Mouse (Mus musculus) embryonic fibroblast, embryonic 13.5 days (primary cell): Measurements from ENCODE around the gene Irgm1.
"Not testable (repeated sequence)": the region's sequence is repeated elsewhere in the genome, so short reads cannot be mapped to it uniquely, and the experiment has no call there.

Source experiments
- CTCF ChIP-seq: IDR thresholded peaks from 2 replicates; pipeline ENCODE4 v1.5.1; 2011; ENCODE audit warnings: mild to moderate bottlenecking, control low read depth, low read length, moderate library complexity, borderline replicate concordance; ENCODE audit not compliant: insufficient read depth
- POLR2A ChIP-seq: IDR thresholded peaks from 2 replicates; pipeline ENCODE4 v1.6.1; 2011; ENCODE audit warnings: low read depth, mild to moderate bottlenecking, control low read depth, low read length, moderate library complexity

GRCm38 (mm10) chr11:48875343-48875837 lies 3.9 kb upstream of the Irgm1 start:
- TF ChIP-seq POLR2A, CTCF: not testable (repeated sequence)
